Mouse (Mus musculus): ENCODE results near the gene Xk.

DNA sequence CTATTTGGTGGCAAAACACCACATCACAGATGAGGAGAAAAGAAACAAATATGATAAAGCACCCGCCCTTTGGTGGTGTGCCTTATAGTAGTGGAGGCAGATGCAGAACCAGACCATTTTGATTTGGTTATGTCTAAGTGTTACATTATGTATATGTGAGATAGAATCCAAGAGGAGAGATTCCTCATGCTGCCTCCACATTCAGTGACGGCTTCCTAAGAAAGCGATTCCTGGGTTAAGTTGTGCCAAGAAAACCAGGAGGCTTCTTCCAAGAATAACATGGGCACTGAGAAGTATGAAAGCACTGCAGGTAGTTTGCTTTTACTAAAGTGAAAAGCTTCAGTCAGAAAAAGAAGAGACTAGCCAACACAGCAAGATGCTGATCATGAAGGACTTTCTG lies 17.7 kb upstream of the Xk start:
- TF ChIP-seq TAL1 (IDR thresholded peaks at IDR 0.05; ENCODE audit: low read length) (no peak), GATA1 (IDR thresholded peaks at IDR 0.05; ENCODE audit: low read length) (no peak)
